Mouse (Mus musculus) forebrain, embryonic 12.5 days (tissue): ENCODE data around the gene Usp5. TPM values are rescaled to one million over a fixed set of nuclear protein-coding genes. Genes with fewer than 3 reads are reported as not detected.

ENCODE experiments used
- ATAC-seq: fragments of 200-750 bp; cut with Nextera tagmentation; 2 replicates; pipeline ENCODE4 v1.8.0; 2017; ENCODE audit warnings: moderate TSS enrichment; ENCODE audit not compliant: low FRiP score
- H3K27ac ChIP-seq: fragments of 300-500 bp; sonication (generic); 2 replicates; pipeline ENCODE4 v1.5.1; 2016; ENCODE audit warnings: mild to moderate bottlenecking
- H3K27me3 ChIP-seq: fragments of 300-500 bp; sonication (generic); 2 replicates; pipeline ENCODE4 v1.6.1; 2016; ENCODE audit warnings: mild to moderate bottlenecking
- H3K36me3 ChIP-seq: fragments of 300-500 bp; sonication (generic); replicated peaks from 2 replicates; pipeline ENCODE4 v1.6.1; 2016; ENCODE audit warnings: mild to moderate bottlenecking
- H3K4me1 ChIP-seq: fragments of 300-500 bp; sonication (generic); 2 replicates; pipeline ENCODE4 v1.6.1; 2016
- H3K4me2 ChIP-seq: fragments of 300-500 bp; sonication (generic); 2 replicates; pipeline ENCODE4 v1.6.1; 2016; ENCODE audit warnings: mild to moderate bottlenecking, moderate library complexity
- H3K4me3 ChIP-seq: fragments of 300-500 bp; sonication (generic); replicated peaks from 2 replicates; pipeline ENCODE4 v1.5.1; 2016; ENCODE audit warnings: mild to moderate bottlenecking
- H3K9ac ChIP-seq: fragments of 300-500 bp; sonication (generic); 2 replicates; pipeline ENCODE4 v1.6.1; 2016; ENCODE audit warnings: mild to moderate bottlenecking
- H3K9me3 ChIP-seq: fragments of 300-500 bp; sonication (generic); 2 replicates; pipeline ENCODE4 v1.6.1; 2016
- WGBS: fragments of 180-500 bp; shearing (Covaris S2); methylation state at CpG from one replicate; pipeline ENCODE4 v1.1.7; 2016; 5-methylcytosine and 5-hydroxymethylcytosine counted together
- polyA plus RNA-seq: library from polyadenylated mRNA; unstranded; fragments of >200 nt; fragmentation: Nextera tagmentation; extraction: Ambion mirVana; gene quantifications from 2 replicates; pipeline ENCODE4 v1.2.1, GENCODE M21; 2016

Usp5 gene
- polyA plus RNA-seq, 1 experiment from 2014 or later = 199 TPM

DNA sequence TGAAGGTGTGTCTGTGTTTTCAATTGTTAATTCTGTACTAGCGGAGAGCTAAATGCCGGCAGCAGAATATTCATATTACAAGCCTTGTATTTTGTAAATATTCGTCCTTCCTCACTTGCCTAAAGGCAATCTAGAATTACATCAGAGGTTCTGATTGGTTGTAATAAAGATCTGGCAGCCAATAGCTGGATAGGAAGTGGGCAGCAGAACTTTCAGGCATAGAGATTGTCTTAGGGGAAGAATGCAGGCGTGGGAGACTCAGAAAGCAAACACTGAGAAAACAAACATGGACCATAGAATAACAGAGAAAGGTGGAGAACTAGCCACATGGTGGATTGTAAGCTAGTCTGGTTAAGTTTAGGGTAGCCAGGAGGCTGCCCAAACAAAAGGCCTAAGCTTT, 39.2 kb downstream of the Usp5 start:
- no peak overlapping the region for H3K27ac ChIP-seq
- no peak overlapping the region for H3K9ac ChIP-seq
- H3K4me2 ChIP-seq = no peak overlapping the region
- H3K27me3 ChIP-seq = no peaks in the 10 kb centered on the region
- H3K9me3 ChIP-seq = no peaks in the 10 kb centered on the region
- H3K36me3 ChIP-seq = no peaks in the 10 kb centered on the region
- WGBS = 80% methylated on average over 4 of the region's 4 CpGs
- ATAC-seq = no peak
- H3K4me1 ChIP-seq = no peaks in the 10 kb centered on the region
- H3K4me3 ChIP-seq = no peak overlapping the region

- no peaks in the 10 kb centered on the region for H3K27me3 ChIP-seq
- no peak overlapping the region for H3K4me3 ChIP-seq
- no peak for ATAC-seq
- no peaks in the 10 kb centered on the region for H3K4me1 ChIP-seq
- H3K9ac ChIP-seq = no peak overlapping the region
- no peaks in the 10 kb centered on the region for H3K36me3 ChIP-seq
- 86% methylated on average over 4 of the region's 4 CpGs for WGBS
- no peak overlapping the region for H3K27ac ChIP-seq
- H3K9me3 ChIP-seq = no peaks in the 10 kb centered on the region
- no peak overlapping the region for H3K4me2 ChIP-seq
Observed at GRCm38 (mm10) chr6:124789519-124789918, 39.8 kb downstream of the Usp5 start.

DNA sequence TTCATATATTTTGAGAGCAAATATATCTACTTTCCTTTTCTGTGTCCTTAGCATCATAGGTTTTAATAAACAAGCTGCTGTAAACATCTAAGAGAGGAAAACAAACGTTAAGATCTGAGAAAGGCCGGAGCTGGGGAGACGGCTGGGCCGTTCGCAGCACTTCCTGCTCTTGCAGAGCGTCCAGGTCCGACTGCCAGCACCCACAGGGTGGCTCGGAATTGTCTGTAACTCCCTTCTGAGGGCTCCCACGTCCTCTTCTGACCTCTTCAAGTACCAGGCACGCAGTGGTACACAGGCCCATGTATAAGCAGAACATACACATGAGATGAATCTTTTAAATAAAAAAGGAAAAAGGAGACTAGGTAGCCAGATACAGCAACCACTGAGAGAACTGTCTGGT, 41.6 kb downstream of the Usp5 start:
- H3K9ac ChIP-seq = no peak overlapping the region
- H3K4me1 ChIP-seq = peaks cover under 1% of the 10 kb centered on the region; the same call in 1 of the 2 replicates
- no peak for ATAC-seq
- H3K36me3 ChIP-seq = no peaks in the 10 kb centered on the region
- 83% methylated on average over 10 of the region's 10 CpGs for WGBS
- H3K27me3 ChIP-seq = no peaks in the 10 kb centered on the region
- no peak overlapping the region for H3K4me2 ChIP-seq
- H3K9me3 ChIP-seq = no peaks in the 10 kb centered on the region
- no peak overlapping the region for H3K27ac ChIP-seq
- no peak overlapping the region for H3K4me3 ChIP-seq

- H3K27ac ChIP-seq = no peak overlapping the region
- no peaks in the 10 kb centered on the region for H3K27me3 ChIP-seq
- no peaks in the 10 kb centered on the region for H3K9me3 ChIP-seq
- no peaks in the 10 kb centered on the region for H3K36me3 ChIP-seq
- ATAC-seq = no peak
- H3K4me1 ChIP-seq = peaks cover 5% of the 10 kb centered on the region; the same call in 1 of the 2 replicates
- 57% methylated on average over 8 of the region's 8 CpGs for WGBS
- no peak overlapping the region for H3K4me2 ChIP-seq
- H3K9ac ChIP-seq = no peak overlapping the region
- no peak overlapping the region for H3K4me3 ChIP-seq
Observed at GRCm38 (mm10) chr6:124786756-124787420, 42.4 kb downstream of the Usp5 start.

DNA sequence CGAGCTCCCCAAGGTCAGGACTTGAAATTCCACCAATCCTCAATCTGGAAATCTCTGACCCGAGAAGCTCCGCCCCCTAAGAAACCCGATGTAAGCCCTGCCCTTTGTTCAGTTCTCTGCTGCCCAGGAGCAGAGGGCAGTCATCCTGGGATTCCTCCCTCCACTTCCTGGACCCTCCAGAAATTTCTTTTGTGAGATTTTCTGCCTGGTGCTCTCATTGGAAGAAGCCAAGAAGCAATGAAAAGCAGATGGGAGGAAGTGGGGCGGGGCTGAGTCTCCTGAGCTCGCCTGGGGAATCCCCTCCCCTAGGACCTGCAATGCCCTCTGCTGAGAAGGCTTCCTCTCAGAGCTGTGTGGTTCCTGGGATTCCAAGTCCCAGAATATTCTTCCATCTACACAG, 46.8 kb downstream of the Usp5 start:
- Histone ChIP-seq H3K4me1 (peaks cover 20% of the 10 kb centered on the region), H3K9ac (no peak overlapping the region), H3K9me3 (no peaks in the 10 kb centered on the region), H3K27ac (no peak overlapping the region), H3K4me3 (no peak overlapping the region), H3K4me2 (0 out of 2 replicates have a peak overlapping the region, but pooled peaks have one; percentile 27), H3K27me3 (peaks cover 11% of the 10 kb centered on the region), H3K36me3 (no peaks in the 10 kb centered on the region)
- 26% methylated on average over 6 of the region's 6 CpGs for WGBS
- ATAC-seq = no peak

GRCm38 (mm10) chr6:124780917-124781316, 48.4 kb downstream of the Usp5 start:
- Histone ChIP-seq H3K9me3 (no peaks in the 10 kb centered on the region), H3K27ac (no peak overlapping the region), H3K27me3 (peaks cover 11% of the 10 kb centered on the region), H3K4me1 (peaks cover 20% of the 10 kb centered on the region), H3K9ac (no peak overlapping the region), H3K4me2 (no peak overlapping the region), H3K36me3 (no peaks in the 10 kb centered on the region), H3K4me3 (no peak overlapping the region)
- ATAC-seq = no peak
- WGBS = 88% methylated on average over 7 of the region's 7 CpGs

- peak overlapping the region; percentile 44 for H3K9ac ChIP-seq
Observed at GRCm38 (mm10) chr6:124779984-124780416, 49.3 kb downstream of the Usp5 start.

DNA sequence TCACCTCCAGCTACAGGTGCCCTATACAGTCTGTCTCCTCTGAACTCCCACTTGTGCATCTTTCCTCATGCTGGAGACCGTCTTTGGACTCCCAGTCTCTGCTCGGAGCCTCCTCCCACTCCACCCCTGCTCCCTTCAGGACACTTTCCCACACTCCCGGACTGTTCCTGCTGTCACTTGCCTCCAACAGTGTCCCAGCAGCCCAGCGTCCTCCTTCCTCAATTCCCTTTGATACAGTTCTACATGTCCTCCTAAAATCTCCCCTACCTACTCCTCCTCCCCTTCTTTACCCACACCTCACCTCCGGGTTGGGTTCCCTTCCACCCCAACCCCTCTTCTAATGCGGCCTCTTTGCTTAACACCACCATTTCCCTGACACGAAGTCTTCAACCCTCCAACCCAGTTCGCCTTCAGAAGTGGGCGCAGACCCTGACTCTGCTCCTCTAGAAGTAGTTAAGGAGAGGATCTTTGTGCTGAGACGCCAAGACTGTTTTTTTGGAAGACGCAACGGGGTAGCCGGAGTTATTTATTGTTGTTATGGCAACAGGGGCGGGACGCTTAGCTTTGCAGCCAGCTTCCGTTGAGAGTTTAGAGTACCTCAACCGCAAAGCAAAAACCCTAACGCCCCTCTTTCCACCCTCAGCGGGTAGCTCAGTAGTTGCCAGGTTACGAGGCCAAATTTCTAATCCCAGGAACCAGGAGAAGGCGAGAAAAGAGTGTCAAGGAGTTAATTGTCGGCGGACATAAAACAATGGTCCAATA, 49.9 kb downstream of the Usp5 start, which contains the start of gene Lrrc23:
TSS of gene Lrrc23 (minus strand) at position 506 of the 762 bp plus-strand sequence.
- H3K9me3 ChIP-seq = no peaks in the 10 kb centered on the region
- no peaks in the 10 kb centered on the region for H3K36me3 ChIP-seq
- H3K4me1 ChIP-seq = peaks cover 20% of the 10 kb centered on the region
- H3K4me2 ChIP-seq = peak within 1 kb of the TSS; percentile 67
- WGBS = 1% methylated on average over 23 of the region's 23 CpGs
- peaks cover 11% of the 10 kb centered on the region for H3K27me3 ChIP-seq
- 0 out of 2 replicates have a peak within 1 kb of the TSS, but pooled peaks have one; percentile 53 for H3K27ac ChIP-seq
- peak; percentile 64 for ATAC-seq
- H3K4me3 ChIP-seq = peak within 1 kb of the TSS; percentile 39
- H3K9ac ChIP-seq = peak within 1 kb of the TSS; percentile 44

More at GRCm38 (mm10) chr6:124779984-124780416, 49.3 kb downstream of the Usp5 start:
- Histone ChIP-seq H3K4me2 (peak overlapping the region; percentile 67), H3K27me3 (peaks cover 11% of the 10 kb centered on the region), H3K4me1 (peaks cover 20% of the 10 kb centered on the region), H3K9me3 (no peaks in the 10 kb centered on the region), H3K4me3 (peak overlapping the region; percentile 39), H3K27ac (no peak overlapping the region), H3K36me3 (no peaks in the 10 kb centered on the region)
- WGBS = 4% methylated on average over 10 of the region's 10 CpGs
- ATAC-seq = peak; percentile 16; the same call in 1 of the 2 replicates

DNA sequence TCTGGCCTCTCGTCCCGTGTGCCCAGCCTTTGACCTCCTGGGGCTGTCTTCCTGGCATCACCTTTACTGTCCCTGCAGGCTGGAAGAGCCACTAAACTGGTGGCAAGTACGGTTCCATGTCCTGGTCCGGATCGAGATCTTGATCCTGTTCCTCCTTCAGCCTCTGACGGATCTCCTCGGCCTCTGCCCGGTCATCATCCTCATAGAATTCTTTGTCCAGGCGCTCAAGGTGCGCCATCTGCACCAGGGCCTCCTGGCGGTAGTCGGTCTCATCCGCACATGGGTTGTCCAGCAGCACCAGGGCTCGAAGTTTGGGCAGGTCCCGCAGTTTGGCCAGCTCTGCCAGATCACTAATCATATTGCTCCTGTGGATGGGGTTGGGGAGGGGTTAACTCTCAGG, 58.8 kb downstream of the Usp5 start:
- H3K9ac ChIP-seq = no peak overlapping the region
- no peak for ATAC-seq
- H3K27me3 ChIP-seq = peaks cover 38% of the 10 kb centered on the region
- no peaks in the 10 kb centered on the region for H3K9me3 ChIP-seq
- no peak overlapping the region for H3K27ac ChIP-seq
- H3K4me2 ChIP-seq = no peak overlapping the region
- no peak overlapping the region for H3K4me3 ChIP-seq
- H3K36me3 ChIP-seq = no peaks in the 10 kb centered on the region
- 84% methylated on average over 15 of the region's 15 CpGs for WGBS
- H3K4me1 ChIP-seq = peaks cover 24% of the 10 kb centered on the region

- Histone ChIP-seq H3K27ac (no peak overlapping the region), H3K36me3 (no peaks in the 10 kb centered on the region), H3K9ac (peak overlapping the region; percentile 62), H3K4me1 (peaks cover 24% of the 10 kb centered on the region), H3K4me2 (peak overlapping the region; percentile 65), H3K9me3 (no peaks in the 10 kb centered on the region), H3K4me3 (peak overlapping the region; percentile 40), H3K27me3 (peaks cover 38% of the 10 kb centered on the region)
- 71% methylated on average over 7 of the region's 7 CpGs for whole genome bisulfite sequencing
- no peak for ATAC-seq
Observed at GRCm38 (mm10) chr6:124770013-124770412, 59.3 kb downstream of the Usp5 start.

DNA sequence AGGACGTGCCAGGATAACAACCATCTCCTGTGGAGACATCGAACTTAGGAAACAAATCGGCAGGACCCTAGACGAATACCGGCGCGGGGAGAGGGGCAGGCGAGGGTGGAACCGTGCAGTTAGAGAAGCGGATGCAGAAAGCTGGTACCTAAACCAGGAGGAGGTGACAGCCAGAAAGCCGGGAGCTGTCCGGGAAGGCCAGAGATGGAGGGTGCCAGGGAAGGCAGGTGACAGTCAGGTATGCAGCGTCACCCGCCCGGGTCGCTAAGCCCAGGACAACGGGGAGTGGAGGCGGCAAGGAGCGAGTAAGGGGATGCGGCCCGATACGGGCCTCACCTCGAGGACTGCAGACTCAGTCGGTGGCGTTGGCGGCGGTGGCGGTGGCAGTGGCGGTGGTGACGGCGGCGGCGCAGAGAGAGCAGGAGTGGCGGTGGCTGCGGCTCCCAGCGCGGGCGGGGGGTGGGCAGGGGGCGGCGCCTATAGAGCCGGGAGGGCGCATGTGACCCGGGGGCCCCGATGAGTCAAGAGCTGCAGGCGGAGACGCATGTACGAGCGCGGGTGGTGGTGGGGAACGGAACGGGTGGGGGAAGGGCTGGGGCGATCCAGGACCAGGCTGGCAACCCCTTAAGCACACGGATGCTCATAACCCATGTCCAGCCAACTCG, 60.1 kb downstream of the Usp5 start, which contains the start of gene Eno2:
TSS of gene Eno2 (minus strand) at position 573 of the 665 bp plus-strand sequence.
- no peaks in the 10 kb centered on the region for H3K9me3 ChIP-seq
- no peaks in the 10 kb centered on the region for H3K36me3 ChIP-seq
- peaks cover 24% of the 10 kb centered on the region for H3K4me1 ChIP-seq
- H3K27ac ChIP-seq = no peak within 1 kb of the TSS
- peak within 1 kb of the TSS; percentile 40 for H3K4me3 ChIP-seq
- under 1% methylated on average over 49 of the region's 54 CpGs for WGBS
- peak within 1 kb of the TSS; percentile 65 for H3K4me2 ChIP-seq
- peak within 1 kb of the TSS; percentile 62 for H3K9ac ChIP-seq
- peaks cover 38% of the 10 kb centered on the region for H3K27me3 ChIP-seq
- ATAC-seq = peak; percentile 85

DNA sequence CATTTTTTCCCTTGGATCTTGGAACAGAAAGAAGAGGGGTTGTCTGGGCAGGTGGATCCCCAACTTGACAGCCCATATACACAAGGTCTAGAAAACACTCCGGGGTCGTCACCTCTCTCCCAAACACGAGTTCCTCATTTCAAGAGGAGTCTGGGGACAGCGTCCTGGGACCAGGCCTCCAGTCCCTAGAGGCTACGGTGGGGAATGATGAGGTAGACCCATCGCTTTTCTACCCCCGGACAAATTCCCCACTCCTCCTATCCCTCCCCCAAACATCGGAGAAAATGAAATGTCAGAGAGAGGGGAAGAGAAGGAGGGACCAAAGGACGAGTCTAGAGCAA, 60.6 kb downstream of the Usp5 start:
- Histone ChIP-seq H3K9me3 (no peaks in the 10 kb centered on the region), H3K4me1 (peaks cover 24% of the 10 kb centered on the region), H3K36me3 (no peaks in the 10 kb centered on the region), H3K4me3 (peak overlapping the region; percentile 40), H3K4me2 (peak overlapping the region; percentile 65), H3K27me3 (peaks cover 38% of the 10 kb centered on the region), H3K9ac (no peak overlapping the region), H3K27ac (no peak overlapping the region)
- peak; percentile 24; the same call in 1 of the 2 replicates for ATAC-seq
- 3% methylated on average over 9 of the region's 9 CpGs for WGBS
